Mouse (Mus musculus): Measurements from ENCODE around the gene Ryr1. TPM values are rescaled to one million over a fixed set of nuclear protein-coding genes. Genes with fewer than 3 reads are reported as not detected.
A peak's percentile ranks its signal among the peaks of the same experiment; 100 is the strongest.

Ryr1 gene
- polyA plus RNA-seq, 1 experiment from 2014 or later: 13.3 TPM

- 40% methylated on average over 19 of the region's 19 CpGs for WGBS
- Histone ChIP-seq H3K27me3 (no peaks in the 10 kb centered on the region), H3K9ac (replicated peaks) (no peak overlapping the region)
Observed at GRCm38 (mm10) chr7:29043016-29043673, 81.8 kb downstream of the Ryr1 start.

GRCm38 (mm10) chr7:29041194-29041593 lies 83.8 kb downstream of the Ryr1 start:
- Histone ChIP-seq H3K36me3 (no peaks in the 10 kb centered on the region), H3K27me3 (no peaks in the 10 kb centered on the region), H3K4me1 (peaks cover 30% of the 10 kb centered on the region), H3K27ac (replicated peaks) (no peak overlapping the region), H3K9ac (replicated peaks) (no peak overlapping the region), H3K4me3 (no peak overlapping the region), H3K4me2 (replicated peaks) (peak overlapping the region; percentile 57; the same call in 1 of the 2 replicates), H3K9me3 (no peaks in the 10 kb centered on the region)
- no peak for ATAC-seq (replicated peaks)
- 84% methylated on average over 5 of the region's 5 CpGs for WGBS

More at GRCm38 (mm10) chr7:29043016-29043673, 81.8 kb downstream of the Ryr1 start:
- no peak for ATAC-seq (replicated peaks)
- Histone ChIP-seq H3K4me1 (peaks cover 30% of the 10 kb centered on the region), H3K9me3 (no peaks in the 10 kb centered on the region), H3K36me3 (no peaks in the 10 kb centered on the region), H3K4me2 (replicated peaks) (peak overlapping the region; percentile 1; the same call in 1 of the 2 replicates), H3K4me3 (no peak overlapping the region), H3K27ac (replicated peaks) (peak overlapping the region; percentile 66)

GRCm38 (mm10) chr7:29039985-29040661 lies 84.9 kb downstream of the Ryr1 start:
- H3K27me3 ChIP-seq: no peaks in the 10 kb centered on the region
- no peaks in the 10 kb centered on the region for H3K9me3 ChIP-seq
- peak overlapping the region; percentile 67 for H3K27ac ChIP-seq (replicated peaks)
- peak overlapping the region; percentile 57 for H3K4me2 ChIP-seq (replicated peaks)
- 1% methylated on average over 26 of the region's 26 CpGs for WGBS
- H3K4me3 ChIP-seq: peak overlapping the region; percentile 37
- peaks cover 30% of the 10 kb centered on the region for H3K4me1 ChIP-seq
- H3K9ac ChIP-seq (replicated peaks): peak overlapping the region; percentile 34
- ATAC-seq (replicated peaks): peak; percentile 50
- H3K36me3 ChIP-seq: no peaks in the 10 kb centered on the region

GRCm38 (mm10) chr7:29039604-29039984 lies 85.4 kb downstream of the Ryr1 start:
- peak overlapping the region; percentile 67 for H3K27ac ChIP-seq (replicated peaks)
- H3K4me3 ChIP-seq: peak overlapping the region; percentile 37
- peak overlapping the region; percentile 34 for H3K9ac ChIP-seq (replicated peaks)
- no peaks in the 10 kb centered on the region for H3K27me3 ChIP-seq
- peak; percentile 70 for ATAC-seq (replicated peaks)
- no peaks in the 10 kb centered on the region for H3K36me3 ChIP-seq
- H3K9me3 ChIP-seq: no peaks in the 10 kb centered on the region
- H3K4me2 ChIP-seq (replicated peaks): peak overlapping the region; percentile 57
- peaks cover 30% of the 10 kb centered on the region for H3K4me1 ChIP-seq
- 2% methylated on average over 11 of the region's 11 CpGs for WGBS

- Histone ChIP-seq H3K27ac (replicated peaks) (no peak overlapping the region), H3K9ac (replicated peaks) (no peak overlapping the region), H3K4me2 (replicated peaks) (no peak overlapping the region), H3K36me3 (no peaks in the 10 kb centered on the region), H3K27me3 (no peaks in the 10 kb centered on the region), H3K9me3 (no peaks in the 10 kb centered on the region), H3K4me3 (no peak overlapping the region), H3K4me1 (peaks cover 11% of the 10 kb centered on the region)
- 88% methylated on average over 6 of the region's 6 CpGs for WGBS
- ATAC-seq (replicated peaks): no peak
Observed at GRCm38 (mm10) chr7:29037261-29037660, 87.7 kb downstream of the Ryr1 start.

- Histone ChIP-seq H3K27ac (replicated peaks) (no peak overlapping the region), H3K4me1 (no peaks in the 10 kb centered on the region), H3K27me3 (no peaks in the 10 kb centered on the region), H3K4me3 (no peak overlapping the region), H3K4me2 (replicated peaks) (no peak overlapping the region), H3K9me3 (no peaks in the 10 kb centered on the region), H3K9ac (replicated peaks) (no peak overlapping the region), H3K36me3 (no peaks in the 10 kb centered on the region)
- no peak for ATAC-seq (replicated peaks)
- 90% methylated on average over 5 of the region's 5 CpGs for WGBS
Observed at GRCm38 (mm10) chr7:29032685-29033084, 92.3 kb downstream of the Ryr1 start.

GRCm38 (mm10) chr7:29031641-29032040 lies 93.3 kb downstream of the Ryr1 start:
- WGBS: 67% methylated on average over 10 of the region's 10 CpGs
- Histone ChIP-seq H3K9me3 (no peaks in the 10 kb centered on the region), H3K4me1 (no peaks in the 10 kb centered on the region), H3K36me3 (no peaks in the 10 kb centered on the region), H3K27ac (replicated peaks) (no peak overlapping the region), H3K9ac (replicated peaks) (no peak overlapping the region), H3K4me2 (replicated peaks) (no peak overlapping the region), H3K27me3 (no peaks in the 10 kb centered on the region), H3K4me3 (no peak overlapping the region)
- ATAC-seq (replicated peaks): no peak

GRCm38 (mm10) chr7:29029690-29030656 lies 95.0 kb downstream of the Ryr1 start:
- Histone ChIP-seq H3K27me3 (no peaks in the 10 kb centered on the region), H3K4me1 (no peaks in the 10 kb centered on the region), H3K9ac (replicated peaks) (no peak overlapping the region), H3K4me2 (replicated peaks) (no peak overlapping the region), H3K27ac (replicated peaks) (no peak overlapping the region), H3K4me3 (no peak overlapping the region), H3K9me3 (no peaks in the 10 kb centered on the region), H3K36me3 (no peaks in the 10 kb centered on the region)
- WGBS: 92% methylated on average over 14 of the region's 14 CpGs
- ATAC-seq (replicated peaks): no peak

- no peaks in the 10 kb centered on the region for H3K4me1 ChIP-seq
- H3K27ac ChIP-seq (replicated peaks): no peak overlapping the region
- no peak overlapping the region for H3K4me3 ChIP-seq
- H3K9me3 ChIP-seq: no peaks in the 10 kb centered on the region
- ATAC-seq (replicated peaks): no peak
- no peak overlapping the region for H3K9ac ChIP-seq (replicated peaks)
- no peak overlapping the region for H3K4me2 ChIP-seq (replicated peaks)
- no peaks in the 10 kb centered on the region for H3K36me3 ChIP-seq
- H3K27me3 ChIP-seq: no peaks in the 10 kb centered on the region
- 85% methylated on average over 6 of the region's 6 CpGs for WGBS
Observed at GRCm38 (mm10) chr7:29028761-29029160, 96.2 kb downstream of the Ryr1 start.

GRCm38 (mm10) chr7:29026811-29027210 lies 98.2 kb downstream of the Ryr1 start:
- no peak overlapping the region for H3K4me3 ChIP-seq
- H3K27me3 ChIP-seq: no peaks in the 10 kb centered on the region
- H3K4me2 ChIP-seq (replicated peaks): no peak overlapping the region
- no peaks in the 10 kb centered on the region for H3K36me3 ChIP-seq
- no peak for ATAC-seq (replicated peaks)
- H3K27ac ChIP-seq (replicated peaks): no peak overlapping the region
- H3K9me3 ChIP-seq: no peaks in the 10 kb centered on the region
- 59% methylated on average over 4 of the region's 4 CpGs for WGBS
- no peak overlapping the region for H3K9ac ChIP-seq (replicated peaks)
- no peaks in the 10 kb centered on the region for H3K4me1 ChIP-seq

- Histone ChIP-seq H3K27me3 (no peaks in the 10 kb centered on the region), H3K9me3 (no peaks in the 10 kb centered on the region), H3K4me1 (no peaks in the 10 kb centered on the region), H3K36me3 (no peaks in the 10 kb centered on the region), H3K4me3 (no peak overlapping the region), H3K4me2 (replicated peaks) (no peak overlapping the region), H3K27ac (replicated peaks) (no peak overlapping the region), H3K9ac (replicated peaks) (no peak overlapping the region)
- ATAC-seq (replicated peaks): no peak
- 88% methylated on average over 5 of the region's 5 CpGs for WGBS
Observed at GRCm38 (mm10) chr7:29026195-29026594, 98.8 kb downstream of the Ryr1 start.

GRCm38 (mm10) chr7:29025566-29025965 lies 99.4 kb downstream of the Ryr1 start:
- H3K4me3 ChIP-seq: no peak overlapping the region
- 79% methylated on average over 7 of the region's 7 CpGs for WGBS
- H3K4me2 ChIP-seq (replicated peaks): no peak overlapping the region
- H3K4me1 ChIP-seq: no peaks in the 10 kb centered on the region
- ATAC-seq (replicated peaks): no peak
- peaks cover 6% of the 10 kb centered on the region; the same call in 1 of the 2 replicates for H3K27me3 ChIP-seq
- H3K9me3 ChIP-seq: no peaks in the 10 kb centered on the region
- H3K9ac ChIP-seq (replicated peaks): no peak overlapping the region
- H3K27ac ChIP-seq (replicated peaks): no peak overlapping the region
- H3K36me3 ChIP-seq: no peaks in the 10 kb centered on the region
